Mouse (Mus musculus): Measurements from ENCODE around the gene Acap2. TPM values are rescaled to one million over a fixed set of nuclear protein-coding genes. Genes with fewer than 3 reads are reported as not detected.

Gene Acap2
- polyA plus RNA-seq, 1 experiment, result 62.9 TPM

GRCm38 (mm10) chr16:31234808-31235456 lies 33.9 kb upstream of the Acap2 start:
- peak overlapping the region; percentile 68 for H3K27ac ChIP-seq (ENCODE audit: insufficient read depth, low read depth, low read length)
- H3K4me1 ChIP-seq (ENCODE audit: control insufficient read depth, insufficient read depth, low read length), result peaks cover 22% of the 10 kb centered on the region
- TF ChIP-seq POLR2A (IDR thresholded peaks at IDR 0.05; ENCODE audit: borderline replicate concordance, low read depth, low read length), result no peak
- no peak for TF ChIP-seq CTCF (IDR thresholded peaks at IDR 0.05; ENCODE audit: low read depth, low read length)
- H3K4me3 ChIP-seq (ENCODE audit: insufficient read depth, low read length), result peak overlapping the region; percentile 54

DNA sequence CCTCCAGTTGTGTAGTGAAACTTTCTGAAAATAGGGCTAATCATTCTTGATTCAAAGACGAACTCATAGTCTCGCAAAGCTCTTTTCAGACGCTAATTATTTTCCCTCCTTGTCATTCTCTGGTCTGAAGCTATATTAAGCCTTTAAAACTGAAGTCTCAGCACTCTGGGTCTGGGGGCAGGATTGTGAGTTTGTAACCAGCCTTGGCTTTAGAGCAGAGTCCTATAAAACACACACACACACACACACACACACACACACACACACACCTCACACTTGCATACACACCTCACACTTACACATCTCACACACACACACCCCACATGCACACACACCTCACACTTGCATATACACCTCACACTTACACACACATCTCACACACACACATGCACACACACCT lies 33.3 kb upstream of the Acap2 start:
- TF ChIP-seq POLR2A (IDR thresholded peaks at IDR 0.05; ENCODE audit: borderline replicate concordance, low read depth, low read length), result no peak
- TF ChIP-seq CTCF (IDR thresholded peaks at IDR 0.05; ENCODE audit: low read depth, low read length), result no peak
- Histone ChIP-seq H3K4me1 (ENCODE audit: control insufficient read depth, insufficient read depth, low read length) (peaks cover 22% of the 10 kb centered on the region), H3K4me3 (ENCODE audit: insufficient read depth, low read length) (peak overlapping the region; percentile 26), H3K27ac (ENCODE audit: insufficient read depth, low read depth, low read length) (peak overlapping the region; percentile 68)

DNA sequence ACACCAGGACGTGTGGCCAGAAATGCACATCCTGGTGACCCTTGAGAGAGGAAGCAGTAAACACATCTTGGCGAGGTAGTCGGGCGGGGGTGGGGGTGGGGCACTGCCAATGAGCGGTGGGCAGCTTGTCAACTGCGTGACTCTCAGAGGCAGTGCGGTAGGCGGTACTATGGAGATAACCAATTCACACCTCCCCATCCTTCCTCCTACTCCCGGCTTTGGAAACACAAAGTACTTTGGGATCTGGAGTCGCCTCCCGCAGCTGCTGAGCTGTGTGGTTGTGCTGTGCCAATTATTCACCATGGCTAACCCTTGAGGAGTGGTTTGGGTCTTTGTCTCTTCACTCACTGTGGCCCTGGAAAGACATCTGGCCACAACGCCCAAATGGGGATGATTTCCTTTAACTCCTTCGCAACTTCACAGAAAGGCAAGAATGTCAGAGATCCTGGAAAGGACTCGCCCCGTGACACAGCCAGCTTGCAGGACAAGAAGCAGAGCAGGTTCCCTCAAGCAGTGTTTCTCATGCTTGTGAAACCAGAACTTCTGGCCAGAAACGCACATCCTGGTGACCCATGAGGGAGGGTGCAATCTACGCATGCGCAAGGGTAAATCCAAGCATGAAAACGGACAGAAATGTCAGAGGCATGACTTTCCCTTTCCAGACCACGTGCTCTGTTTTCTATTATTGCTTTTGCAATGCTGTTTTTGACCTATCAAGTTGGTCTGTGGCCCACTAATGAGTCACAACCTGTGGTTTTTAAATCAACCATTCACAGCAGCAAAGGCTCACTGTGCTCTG lies 32.7 kb upstream of the Acap2 start:
- Histone ChIP-seq H3K4me3 (ENCODE audit: insufficient read depth, low read length) (peak overlapping the region; percentile 53), H3K4me1 (ENCODE audit: control insufficient read depth, insufficient read depth, low read length) (peaks cover 22% of the 10 kb centered on the region), H3K27ac (ENCODE audit: insufficient read depth, low read depth, low read length) (peak overlapping the region; percentile 90)
- TF ChIP-seq CTCF (IDR thresholded peaks at IDR 0.05; ENCODE audit: low read depth, low read length) (no peak), POLR2A (IDR thresholded peaks at IDR 0.05; ENCODE audit: borderline replicate concordance, low read depth, low read length) (no peak)

DNA sequence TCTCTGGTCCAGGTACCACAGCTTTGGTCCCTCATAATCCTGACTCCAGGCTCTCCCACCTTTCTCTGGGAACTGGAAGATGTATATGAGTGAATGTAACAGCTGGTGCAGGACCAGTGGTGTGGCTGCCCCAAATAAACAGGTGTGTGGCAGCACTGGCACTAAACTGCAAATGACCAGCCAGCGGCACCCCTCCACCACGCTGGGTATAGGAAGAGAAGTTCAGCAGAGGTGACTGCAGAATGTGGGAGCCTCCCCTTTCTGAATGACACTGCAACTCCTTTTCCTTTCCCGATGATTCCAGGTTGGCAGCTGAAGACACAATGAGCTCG lies 32.1 kb upstream of the Acap2 start:
- Histone ChIP-seq H3K27ac (ENCODE audit: insufficient read depth, low read depth, low read length) (peak overlapping the region; percentile 90), H3K4me1 (ENCODE audit: control insufficient read depth, insufficient read depth, low read length) (peaks cover 22% of the 10 kb centered on the region), H3K4me3 (ENCODE audit: insufficient read depth, low read length) (peak overlapping the region; percentile 53)

GRCm38 (mm10) chr16:31232491-31233166 lies 31.6 kb upstream of the Acap2 start:
- Histone ChIP-seq H3K4me3 (ENCODE audit: insufficient read depth, low read length) (peak overlapping the region; percentile 53; the same call in 1 of the 2 replicates), H3K4me1 (ENCODE audit: control insufficient read depth, insufficient read depth, low read length) (peaks cover 22% of the 10 kb centered on the region), H3K27ac (ENCODE audit: insufficient read depth, low read depth, low read length) (no peak overlapping the region)
- no peak for TF ChIP-seq CTCF (IDR thresholded peaks at IDR 0.05; ENCODE audit: low read depth, low read length)
- no peak for TF ChIP-seq POLR2A (IDR thresholded peaks at IDR 0.05; ENCODE audit: borderline replicate concordance, low read depth, low read length)

More for the DNA sequence above, 32.1 kb upstream of the Acap2 start:
- TF ChIP-seq CTCF (IDR thresholded peaks at IDR 0.05; ENCODE audit: low read depth, low read length), result no peak
- TF ChIP-seq POLR2A (IDR thresholded peaks at IDR 0.05; ENCODE audit: borderline replicate concordance, low read depth, low read length), result no peak

DNA sequence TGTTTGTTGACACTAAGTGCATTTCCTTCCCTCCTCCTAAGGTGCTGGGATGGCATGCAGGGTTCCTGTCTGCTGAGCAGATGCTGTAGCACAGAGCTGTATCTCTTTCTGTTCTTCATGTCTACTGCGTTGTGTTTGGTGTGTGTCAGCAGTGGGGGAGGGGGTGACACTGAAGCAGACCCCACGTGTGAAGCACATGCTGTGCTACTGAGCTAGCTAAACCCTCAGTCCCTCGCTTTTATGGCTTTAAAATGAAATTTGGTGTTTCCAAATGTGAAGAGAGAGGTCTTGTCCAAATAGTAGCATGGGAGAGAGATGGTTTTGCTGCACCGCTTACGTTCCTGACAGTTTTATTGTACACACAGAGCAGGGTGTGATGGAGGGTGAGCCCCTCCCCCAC lies 30.5 kb upstream of the Acap2 start:
- Histone ChIP-seq H3K4me1 (ENCODE audit: control insufficient read depth, insufficient read depth, low read length) (peaks cover 22% of the 10 kb centered on the region), H3K27ac (ENCODE audit: insufficient read depth, low read depth, low read length) (no peak overlapping the region), H3K4me3 (ENCODE audit: insufficient read depth, low read length) (no peak overlapping the region)
- TF ChIP-seq CTCF (IDR thresholded peaks at IDR 0.05; ENCODE audit: low read depth, low read length) (no peak), POLR2A (IDR thresholded peaks at IDR 0.05; ENCODE audit: borderline replicate concordance, low read depth, low read length) (no peak)

- Histone ChIP-seq H3K4me1 (ENCODE audit: control insufficient read depth, insufficient read depth, low read length) (no peaks in the 10 kb centered on the region), H3K27ac (ENCODE audit: insufficient read depth, low read depth, low read length) (no peak overlapping the region), H3K4me3 (ENCODE audit: insufficient read depth, low read length) (no peak overlapping the region)
- no peak for TF ChIP-seq CTCF (IDR thresholded peaks at IDR 0.05; ENCODE audit: low read depth, low read length)
- no peak for TF ChIP-seq POLR2A (IDR thresholded peaks at IDR 0.05; ENCODE audit: borderline replicate concordance, low read depth, low read length)
Observed at GRCm38 (mm10) chr16:31227746-31228145, 26.7 kb upstream of the Acap2 start.

- peaks cover 1% of the 10 kb centered on the region for H3K4me1 ChIP-seq (ENCODE audit: control insufficient read depth, insufficient read depth, low read length)
- H3K4me3 ChIP-seq (ENCODE audit: insufficient read depth, low read length), result no peak overlapping the region
- no peak overlapping the region for H3K27ac ChIP-seq (ENCODE audit: insufficient read depth, low read depth, low read length)
- TF ChIP-seq CTCF (IDR thresholded peaks at IDR 0.05; ENCODE audit: low read depth, low read length), result no peak
- TF ChIP-seq POLR2A (IDR thresholded peaks at IDR 0.05; ENCODE audit: borderline replicate concordance, low read depth, low read length), result no peak
Observed at GRCm38 (mm10) chr16:31215271-31215670, 14.2 kb upstream of the Acap2 start.

GRCm38 (mm10) chr16:31213463-31213862 lies 12.4 kb upstream of the Acap2 start:
- Histone ChIP-seq H3K4me3 (ENCODE audit: insufficient read depth, low read length) (no peak overlapping the region), H3K4me1 (ENCODE audit: control insufficient read depth, insufficient read depth, low read length) (peaks cover 11% of the 10 kb centered on the region), H3K27ac (ENCODE audit: insufficient read depth, low read depth, low read length) (no peak overlapping the region)
- TF ChIP-seq CTCF (IDR thresholded peaks at IDR 0.05; ENCODE audit: low read depth, low read length) (no peak), POLR2A (IDR thresholded peaks at IDR 0.05; ENCODE audit: borderline replicate concordance, low read depth, low read length) (no peak)

- Histone ChIP-seq H3K4me3 (ENCODE audit: insufficient read depth, low read length) (no peak overlapping the region), H3K4me1 (ENCODE audit: control insufficient read depth, insufficient read depth, low read length) (peaks cover 11% of the 10 kb centered on the region), H3K27ac (ENCODE audit: insufficient read depth, low read depth, low read length) (no peak overlapping the region)
- TF ChIP-seq POLR2A (IDR thresholded peaks at IDR 0.05; ENCODE audit: borderline replicate concordance, low read depth, low read length), result no peak
- no peak for TF ChIP-seq CTCF (IDR thresholded peaks at IDR 0.05; ENCODE audit: low read depth, low read length)
Observed at GRCm38 (mm10) chr16:31211503-31211902, 10.5 kb upstream of the Acap2 start.

All from bone marrow macrophage, adult 2 months (primary cell).